Mouse (Mus musculus): ENCODE data around the gene Sept8. TPM values are rescaled to one million over a fixed set of nuclear protein-coding genes. Genes with fewer than 3 reads are reported as not detected.
A peak's percentile ranks its signal among the peaks of the same experiment; 100 is the strongest.

The Sept8 gene
- polyA plus RNA-seq, 1 experiment from 2014 or later: 17.4 TPM

- WGBS: 5% methylated on average over 78 of the region's 79 CpGs
- Histone ChIP-seq H3K4me1 (ENCODE audit: control insufficient read depth in 2 of 2, insufficient read depth in 2 of 2, low read length in 2 of 2) (peaks cover 0 to 17% of the 10 kb centered on the region in 2 experiments; a peak in 2 of 4 replicates), H3K4me2 (ENCODE audit: low read length) (peak overlapping the region; percentile 94), H3K9ac (ENCODE audit: low read length) (peak overlapping the region; percentile 39), H3K36me3 (ENCODE audit: control insufficient read depth, insufficient read depth, low read length) (no peaks in the 10 kb centered on the region), H3K27me3 (ENCODE audit: control insufficient read depth, insufficient read depth, low read length) (peaks cover 71% of the 10 kb centered on the region), H3K27ac (replicated peaks in 1 of 2; ENCODE audit: control insufficient read depth in 1 of 2, insufficient read depth in 1 of 2, low read depth in 2 of 2, low read length in 2 of 2) (no peak overlapping the region), H3K4me3 (ENCODE audit: control insufficient read depth in 1 of 2, insufficient read depth in 1 of 2, low read depth in 1 of 2, low read length in 2 of 2) (peak overlapping the region; percentile 48 to 56), H3K9me3 (ENCODE audit: control insufficient read depth, low read length) (no peaks in the 10 kb centered on the region)
- ATAC-seq (ENCODE audit: insufficient number of reproducible peaks, insufficient read depth, low FRiP score, low read depth): no peak
Observed at GRCm38 (mm10) chr11:53478383-53479170, 40.5 kb upstream of the Sept8 start.

GRCm38 (mm10) chr11:53479171-53479782 lies 39.8 kb upstream of the Sept8 start:
- Histone ChIP-seq H3K9me3 (ENCODE audit: control insufficient read depth, low read length) (no peaks in the 10 kb centered on the region), H3K4me1 (ENCODE audit: control insufficient read depth in 2 of 2, insufficient read depth in 2 of 2, low read length in 2 of 2) (peaks cover 0 to 17% of the 10 kb centered on the region in 2 experiments; a peak in 2 of 4 replicates), H3K27ac (replicated peaks in 1 of 2; ENCODE audit: control insufficient read depth in 1 of 2, insufficient read depth in 1 of 2, low read depth in 2 of 2, low read length in 2 of 2) (no peak overlapping the region), H3K4me2 (ENCODE audit: low read length) (peak overlapping the region; percentile 94), H3K36me3 (ENCODE audit: control insufficient read depth, insufficient read depth, low read length) (no peaks in the 10 kb centered on the region), H3K9ac (ENCODE audit: low read length) (peak overlapping the region; percentile 39), H3K27me3 (ENCODE audit: control insufficient read depth, insufficient read depth, low read length) (peaks cover 66% of the 10 kb centered on the region), H3K4me3 (ENCODE audit: control insufficient read depth in 1 of 2, insufficient read depth in 1 of 2, low read depth in 1 of 2, low read length in 2 of 2) (peak overlapping the region; percentile 48 to 56)
- no peak for ATAC-seq (ENCODE audit: insufficient number of reproducible peaks, insufficient read depth, low FRiP score, low read depth)
- under 1% methylated on average over 62 of the region's 62 CpGs for WGBS

- Histone ChIP-seq H3K9ac (ENCODE audit: low read length) (peak within 1 kb of the TSS; percentile 39), H3K4me1 (ENCODE audit: control insufficient read depth in 2 of 2, insufficient read depth in 2 of 2, low read length in 2 of 2) (peaks cover 0 to 17% of the 10 kb centered on the region in 2 experiments; a peak in 2 of 4 replicates), H3K27me3 (ENCODE audit: control insufficient read depth, insufficient read depth, low read length) (peaks cover 60% of the 10 kb centered on the region), H3K27ac (replicated peaks in 1 of 2; ENCODE audit: control insufficient read depth in 1 of 2, insufficient read depth in 1 of 2, low read depth in 2 of 2, low read length in 2 of 2) (no peak within 1 kb of the TSS), H3K36me3 (ENCODE audit: control insufficient read depth, insufficient read depth, low read length) (no peaks in the 10 kb centered on the region), H3K4me2 (ENCODE audit: low read length) (peak within 1 kb of the TSS; percentile 94), H3K9me3 (ENCODE audit: control insufficient read depth, low read length) (no peaks in the 10 kb centered on the region), H3K4me3 (ENCODE audit: control insufficient read depth in 1 of 2, insufficient read depth in 1 of 2, low read depth in 1 of 2, low read length in 2 of 2) (peak within 1 kb of the TSS; percentile 48 to 56)
- WGBS: 2% methylated on average over 40 of the region's 40 CpGs
- ATAC-seq (ENCODE audit: insufficient number of reproducible peaks, insufficient read depth, low FRiP score, low read depth): no peak
Observed at GRCm38 (mm10) chr11:53479783-53480301, 39.2 kb upstream of the Sept8 start, which contains the start of the genes Gm9945 and Sowaha. TSS of gene Gm9945 (plus strand) at chr11:53480166. TSS of gene Sowaha (minus strand) at chr11:53480274.

GRCm38 (mm10) chr11:53481088-53481730 lies 37.8 kb upstream of the Sept8 start:
- Histone ChIP-seq H3K27me3 (ENCODE audit: control insufficient read depth, insufficient read depth, low read length) (peaks cover 46% of the 10 kb centered on the region), H3K9ac (ENCODE audit: low read length) (no peak overlapping the region), H3K4me1 (ENCODE audit: control insufficient read depth in 2 of 2, insufficient read depth in 2 of 2, low read length in 2 of 2) (peaks cover 0 to 17% of the 10 kb centered on the region in 2 experiments; a peak in 2 of 4 replicates), H3K27ac (replicated peaks in 1 of 2; ENCODE audit: control insufficient read depth in 1 of 2, insufficient read depth in 1 of 2, low read depth in 2 of 2, low read length in 2 of 2) (no peak overlapping the region), H3K4me2 (ENCODE audit: low read length) (no peak overlapping the region), H3K4me3 (ENCODE audit: control insufficient read depth in 1 of 2, insufficient read depth in 1 of 2, low read depth in 1 of 2, low read length in 2 of 2) (no peak overlapping the region), H3K9me3 (ENCODE audit: control insufficient read depth, low read length) (no peaks in the 10 kb centered on the region), H3K36me3 (ENCODE audit: control insufficient read depth, insufficient read depth, low read length) (no peaks in the 10 kb centered on the region)
- WGBS: 70% methylated on average over 4 of the region's 4 CpGs
- ATAC-seq (ENCODE audit: insufficient number of reproducible peaks, insufficient read depth, low FRiP score, low read depth): no peak

GRCm38 (mm10) chr11:53483159-53483891 lies 35.7 kb upstream of the Sept8 start:
- no peaks in the 10 kb centered on the region for H3K36me3 ChIP-seq (ENCODE audit: control insufficient read depth, insufficient read depth, low read length)
- no peak overlapping the region for H3K4me2 ChIP-seq (ENCODE audit: low read length)
- no peak for ATAC-seq (ENCODE audit: insufficient number of reproducible peaks, insufficient read depth, low FRiP score, low read depth)
- H3K27ac ChIP-seq (replicated peaks in 1 of 2; ENCODE audit: control insufficient read depth in 1 of 2, insufficient read depth in 1 of 2, low read depth in 2 of 2, low read length in 2 of 2): no peak overlapping the region
- H3K4me3 ChIP-seq (ENCODE audit: control insufficient read depth in 1 of 2, insufficient read depth in 1 of 2, low read depth in 1 of 2, low read length in 2 of 2): no peak overlapping the region
- no peaks in the 10 kb centered on the region for H3K9me3 ChIP-seq (ENCODE audit: control insufficient read depth, low read length)
- peaks cover 6 to 23% of the 10 kb centered on the region in 2 experiments; a peak in 3 of 4 replicates for H3K4me1 ChIP-seq (ENCODE audit: control insufficient read depth in 2 of 2, insufficient read depth in 2 of 2, low read length in 2 of 2)
- H3K9ac ChIP-seq (ENCODE audit: low read length): no peak overlapping the region
- 53% methylated on average over 9 of the region's 9 CpGs for WGBS
- H3K27me3 ChIP-seq (ENCODE audit: control insufficient read depth, insufficient read depth, low read length): peaks cover 36% of the 10 kb centered on the region

GRCm38 (mm10) chr11:53485719-53486118 lies 33.3 kb upstream of the Sept8 start:
- ATAC-seq (ENCODE audit: insufficient number of reproducible peaks, insufficient read depth, low FRiP score, low read depth): no peak
- H3K27me3 ChIP-seq (ENCODE audit: control insufficient read depth, insufficient read depth, low read length): peaks cover 15% of the 10 kb centered on the region; the same call in 1 of the 2 replicates
- H3K27ac ChIP-seq (replicated peaks in 1 of 2; ENCODE audit: control insufficient read depth in 1 of 2, insufficient read depth in 1 of 2, low read depth in 2 of 2, low read length in 2 of 2): no peak overlapping the region
- no peak overlapping the region for H3K4me3 ChIP-seq (ENCODE audit: control insufficient read depth in 1 of 2, insufficient read depth in 1 of 2, low read depth in 1 of 2, low read length in 2 of 2)
- H3K36me3 ChIP-seq (ENCODE audit: control insufficient read depth, insufficient read depth, low read length): no peaks in the 10 kb centered on the region
- no peak overlapping the region for H3K4me2 ChIP-seq (ENCODE audit: low read length)
- H3K9me3 ChIP-seq (ENCODE audit: control insufficient read depth, low read length): no peaks in the 10 kb centered on the region
- H3K4me1 ChIP-seq (ENCODE audit: control insufficient read depth in 2 of 2, insufficient read depth in 2 of 2, low read length in 2 of 2): peaks cover 6% of the 10 kb centered on the region in 2 experiments; a peak in 1 of 4 replicates
- H3K9ac ChIP-seq (ENCODE audit: low read length): no peak overlapping the region
- 49% methylated on average over 3 of the region's 3 CpGs for WGBS

GRCm38 (mm10) chr11:53486351-53486750 lies 32.7 kb upstream of the Sept8 start:
- Histone ChIP-seq H3K4me3 (ENCODE audit: control insufficient read depth in 1 of 2, insufficient read depth in 1 of 2, low read depth in 1 of 2, low read length in 2 of 2) (no peak overlapping the region), H3K27me3 (ENCODE audit: control insufficient read depth, insufficient read depth, low read length) (peaks cover 10% of the 10 kb centered on the region; the same call in 1 of the 2 replicates), H3K27ac (replicated peaks in 1 of 2; ENCODE audit: control insufficient read depth in 1 of 2, insufficient read depth in 1 of 2, low read depth in 2 of 2, low read length in 2 of 2) (no peak overlapping the region), H3K4me1 (ENCODE audit: control insufficient read depth in 2 of 2, insufficient read depth in 2 of 2, low read length in 2 of 2) (peaks cover 6% of the 10 kb centered on the region in 2 experiments; a peak in 1 of 4 replicates), H3K9ac (ENCODE audit: low read length) (no peak overlapping the region), H3K36me3 (ENCODE audit: control insufficient read depth, insufficient read depth, low read length) (no peaks in the 10 kb centered on the region), H3K9me3 (ENCODE audit: control insufficient read depth, low read length) (no peaks in the 10 kb centered on the region), H3K4me2 (ENCODE audit: low read length) (no peak overlapping the region)
- WGBS: 78% methylated on average over 3 of the region's 3 CpGs
- no peak for ATAC-seq (ENCODE audit: insufficient number of reproducible peaks, insufficient read depth, low FRiP score, low read depth)
